Mouse (Mus musculus): ENCODE data around the gene Gtdc1.

Gene Gtdc1

GRCm38 (mm10) chr2:44927482-44927811 is at the start of gene Gtdc1:
TSS of gene Gtdc1 (minus strand) at chr2:44927657.
- in situ Hi-C loops (cut with MboI; ENCODE audit: low sequenced_read_pairs): no loop called here

- in situ Hi-C loops (cut with MboI; ENCODE audit: low sequenced_read_pairs): no loop called here
Observed at GRCm38 (mm10) chr2:44977051-44977450, 49.6 kb upstream of the Gtdc1 start.

- in situ Hi-C loops (cut with MboI; ENCODE audit: low sequenced_read_pairs): no loop called here
Observed at GRCm38 (mm10) chr2:44976484-44976883, 49.0 kb upstream of the Gtdc1 start.

GRCm38 (mm10) chr2:44973828-44974227 is 46.4 kb upstream of the Gtdc1 start:
- in situ Hi-C loops (cut with MboI; ENCODE audit: low sequenced_read_pairs): no loop called here

- in situ Hi-C loops (cut with MboI; ENCODE audit: low sequenced_read_pairs): no loop called here
Observed at GRCm38 (mm10) chr2:44970087-44970646, 42.7 kb upstream of the Gtdc1 start.

- in situ Hi-C loops (cut with MboI; ENCODE audit: low sequenced_read_pairs): no loop called here
Observed at GRCm38 (mm10) chr2:44969640-44970039, 42.2 kb upstream of the Gtdc1 start.

- in situ Hi-C loops (cut with MboI; ENCODE audit: low sequenced_read_pairs): no loop called here
Observed at GRCm38 (mm10) chr2:44969226-44969625, 41.8 kb upstream of the Gtdc1 start.

- in situ Hi-C loops (cut with MboI; ENCODE audit: low sequenced_read_pairs): no loop called here
Observed at GRCm38 (mm10) chr2:44965834-44966555, 38.5 kb upstream of the Gtdc1 start.

GRCm38 (mm10) chr2:44962620-44963019 is 35.2 kb upstream of the Gtdc1 start:
- in situ Hi-C loops (cut with MboI; ENCODE audit: low sequenced_read_pairs): no loop called here

GRCm38 (mm10) chr2:44961192-44961591 is 33.7 kb upstream of the Gtdc1 start:
- in situ Hi-C loops (cut with MboI; ENCODE audit: low sequenced_read_pairs): no loop called here

- in situ Hi-C loops (cut with MboI; ENCODE audit: low sequenced_read_pairs): no loop called here
Observed at GRCm38 (mm10) chr2:44960561-44960960, 33.1 kb upstream of the Gtdc1 start.

GRCm38 (mm10) chr2:44957329-44957797 is 29.9 kb upstream of the Gtdc1 start:
- in situ Hi-C loops (cut with MboI; ENCODE audit: low sequenced_read_pairs): no loop called here

- in situ Hi-C loops (cut with MboI; ENCODE audit: low sequenced_read_pairs): no loop called here
Observed at GRCm38 (mm10) chr2:44956232-44956631, 28.8 kb upstream of the Gtdc1 start.

- in situ Hi-C loops (cut with MboI; ENCODE audit: low sequenced_read_pairs): no loop called here
Observed at GRCm38 (mm10) chr2:44955506-44955905, 28.0 kb upstream of the Gtdc1 start.

GRCm38 (mm10) chr2:44954180-44954579 is 26.7 kb upstream of the Gtdc1 start:
- in situ Hi-C loops (cut with MboI; ENCODE audit: low sequenced_read_pairs): no loop called here

- in situ Hi-C loops (cut with MboI; ENCODE audit: low sequenced_read_pairs): no loop called here
Observed at GRCm38 (mm10) chr2:44952830-44953422, 25.5 kb upstream of the Gtdc1 start.

GRCm38 (mm10) chr2:44951651-44952213 is 24.3 kb upstream of the Gtdc1 start:
- in situ Hi-C loops (cut with MboI; ENCODE audit: low sequenced_read_pairs): no loop called here

- in situ Hi-C loops (cut with MboI; ENCODE audit: low sequenced_read_pairs): no loop called here
Observed at GRCm38 (mm10) chr2:44944689-44945088, 17.2 kb upstream of the Gtdc1 start.

GRCm38 (mm10) chr2:44930951-44931350 is 3.5 kb upstream of the Gtdc1 start:
- in situ Hi-C loops (cut with MboI; ENCODE audit: low sequenced_read_pairs): no loop called here

- in situ Hi-C loops (cut with MboI; ENCODE audit: low sequenced_read_pairs): no loop called here
Observed at GRCm38 (mm10) chr2:44928631-44929030, 1.2 kb upstream of the Gtdc1 start.

GRCm38 (mm10) chr2:44926683-44927481 is 575 bp downstream of the Gtdc1 start:
- in situ Hi-C loops (cut with MboI; ENCODE audit: low sequenced_read_pairs): no loop called here

All from CH12F3 (cell line).